Mouse (Mus musculus) liver, postnatal 0 days (tissue): ENCODE results near the gene Adipor2.
"Not testable (repeated sequence)": the region's sequence is repeated elsewhere in the genome, so short reads cannot be mapped to it uniquely, and the experiment has no call there.

Experiments
- CTCF ChIP-seq: sonication (generic); IDR thresholded peaks from 2 replicates; pipeline ENCODE4 v1.5.1; 2016; ENCODE audit warnings: antibody characterized with exemption, low read depth
- EP300 ChIP-seq: IDR thresholded peaks from 2 replicates; pipeline ENCODE4 v1.6.1; 2016; ENCODE audit warnings: antibody characterized with exemption, low read depth, mild to moderate bottlenecking

- TF ChIP-seq CTCF = peak; percentile 48
- TF ChIP-seq EP300 = not testable (repeated sequence)
These were observed 25.2 kb upstream of the Adipor2 start for GRCm38 (mm10) chr6:119442729-119443128.
